In the genomic region with DNA sequence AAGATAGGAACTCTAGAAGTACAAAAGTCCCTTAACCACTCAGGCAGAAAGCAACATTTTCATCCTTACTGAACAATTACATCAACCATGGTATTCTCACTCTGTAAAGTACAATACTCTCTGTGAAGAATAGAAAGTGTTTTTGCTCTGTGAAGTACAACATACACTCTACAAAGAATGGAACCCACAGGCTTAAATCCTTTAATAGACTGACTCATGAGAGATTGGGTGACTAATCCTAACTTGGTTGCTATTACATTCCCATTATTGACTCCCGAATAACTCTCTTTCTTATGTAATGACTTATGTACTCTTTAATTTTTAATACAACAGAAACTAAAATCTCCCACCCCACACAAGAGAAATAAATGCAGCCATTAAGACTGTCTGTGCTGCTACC, we compare ENCODE assay signal across 23 mouse cellular contexts. TPM values are rescaled to one million over a fixed set of nuclear protein-coding genes. Genes with fewer than 3 reads are reported as not detected.
DNase-seq lines count a peak whose midpoint lies in the region; ATAC-seq and TF ChIP-seq lines count a peak whose summit lies in the region.
"Had no signal": no experiment of that assay in that cellular context is flagged by ENCODE, and none has a peak within 500 bp of the region (broad histone marks: within the 10 kb centered on the region; RNA-seq: fewer than 3 reads in every experiment).

No protein-coding gene starts in this region.

- peak overlapping the region; percentile 24 for H3K4me2 ChIP-seq in myocyte (ENCODE audit: low read depth)
- no peak overlapping the region for H3K4me2 ChIP-seq in forebrain, embryonic 11.5 days (ENCODE audit: low read depth, low read length, severe bottlenecking)
- H3K4me2 ChIP-seq: embryonic facial prominence, embryonic 12.5 days; forebrain, embryonic 12.5 days had no signal

- no peak overlapping the region for H3K27ac ChIP-seq in forebrain, embryonic 11.5 days (ENCODE audit: low read depth, low read length)
- H3K27ac ChIP-seq: embryonic facial prominence, embryonic 10.5 days; embryonic facial prominence, embryonic 12.5 days; forebrain, embryonic 12.5 days had no signal

- H3K36me3 ChIP-seq in myocyte (ENCODE audit: control insufficient read depth, insufficient read depth) = no peaks in the 10 kb centered on the region
- no peaks in the 10 kb centered on the region; the same call in 1 of the 2 replicates for H3K36me3 ChIP-seq in forebrain, embryonic 11.5 days (ENCODE audit: control insufficient read depth, insufficient read depth, low read length)
- H3K36me3 ChIP-seq: G1E had no signal

- no peaks in the 10 kb centered on the region for H3K79me2 ChIP-seq in myocyte (ENCODE audit: control insufficient read depth, insufficient read depth)

- ATAC-seq in forebrain, embryonic 11.5 days (replicated peaks; ENCODE audit: low FRiP score) = no peak
- ATAC-seq: activated CD4-positive, CD25-positive, alpha-beta regulatory T cell, adult 4 months; CD4-positive, CD25-positive, alpha-beta regulatory T cell, adult 4 months; forebrain, embryonic 14.5 days; forebrain, embryonic 16.5 days; Patski had no signal

- H3K9ac ChIP-seq in forebrain, embryonic 11.5 days (ENCODE audit: low read length) = no peak overlapping the region
- H3K9ac ChIP-seq: embryonic facial prominence, embryonic 12.5 days; forebrain, embryonic 12.5 days had no signal

- H3K27me3 ChIP-seq in myocyte (ENCODE audit: control insufficient read depth, insufficient read depth, insufficient read length) = no peaks in the 10 kb centered on the region
- no peaks in the 10 kb centered on the region for H3K27me3 ChIP-seq in forebrain, embryonic 11.5 days (ENCODE audit: control insufficient read depth, insufficient read depth, low read length)
- H3K27me3 ChIP-seq: CH12.LX; embryonic facial prominence, embryonic 12.5 days; forebrain, embryonic 12.5 days had no signal

- H3K4me3 ChIP-seq in myocyte = no peak overlapping the region
- H3K4me3 ChIP-seq in forebrain, embryonic 11.5 days (ENCODE audit: low read depth, low read length) = no peak overlapping the region
- H3K4me3 ChIP-seq: embryonic facial prominence, embryonic 10.5 days; embryonic facial prominence, embryonic 12.5 days; forebrain, embryonic 12.5 days had no signal

- peak; percentile 53 for DNase-seq in 3T3-L1 (ENCODE audit: low read depth, low spot score)
- peak; percentile 60 for DNase-seq in Muller cell, postnatal 12 days (ENCODE audit: inconsistent ontology term)
- DNase-seq in thymus, postnatal 0 days (ENCODE audit: low spot score) = no peak
- DNase-seq in forebrain, embryonic 11.5 days (ENCODE audit: low spot score) = no peak
- DNase-seq: adrenal gland, adult 8-10 months; adrenal gland, postnatal 14 days; adrenal gland, postnatal 36 days; cerebellum, adult 11-12 months; cerebellum, adult 2 months; cerebellum, adult 9-10 months; cerebellum, postnatal 10 days; cerebellum, postnatal 25 days had no signal

- H3K9me3 ChIP-seq in forebrain, embryonic 11.5 days (ENCODE audit: control insufficient read depth, low read length) = no peaks in the 10 kb centered on the region
- H3K9me3 ChIP-seq: embryonic facial prominence, embryonic 10.5 days; embryonic facial prominence, embryonic 12.5 days; forebrain, embryonic 12.5 days had no signal

- no peak overlapping the region for H3ac ChIP-seq in myocyte (ENCODE audit: control insufficient read depth, insufficient read length)

- 79% methylated on average over 1 of the region's 1 CpGs for WGBS in forebrain, embryonic 11.5 days

- TF ChIP-seq POLR2A in myocyte (IDR thresholded peaks at IDR 0.05; ENCODE audit: insufficient read length, low read depth) = no peak

- H3K4me1 ChIP-seq in forebrain, embryonic 11.5 days (replicated peaks; ENCODE audit: control insufficient read depth, insufficient read depth, low read length) = no peaks in the 10 kb centered on the region
- H3K4me1 ChIP-seq: embryonic facial prominence, embryonic 12.5 days had no signal

TF ChIP-seq in myocyte, 11 proteins besides CTCF, POLR2A, EP300 and RAD21:
- TF ChIP-seq TCF12 (IDR thresholded peaks at IDR 0.05; ENCODE audit: insufficient read depth, poor library complexity, severe bottlenecking) = no peak
- TF ChIP-seq MYOD1 (IDR thresholded peaks at IDR 0.05; ENCODE audit: control insufficient read depth in 1 of 3, insufficient read length in 2 of 3, low read depth in 2 of 3) = no peak
- no peak for TF ChIP-seq MYOG (IDR thresholded peaks at IDR 0.05; ENCODE audit: control insufficient read depth in 1 of 3, insufficient read depth in 1 of 3, insufficient read length in 2 of 3, low read depth in 2 of 3)
- no peak for TF ChIP-seq TCF3 (IDR thresholded peaks at IDR 0.05; ENCODE audit: insufficient read length, low read depth)
- TF ChIP-seq POLR2AphosphoS2 (IDR thresholded peaks at IDR 0.05; ENCODE audit: insufficient read length, low read depth) = no peak
- TF ChIP-seq SRF (IDR thresholded peaks at IDR 0.05; ENCODE audit: control insufficient read depth, insufficient read length, low read depth) = no peak
- no peak for TF ChIP-seq E2F4 (IDR thresholded peaks at IDR 0.05; ENCODE audit: insufficient read depth)
- TF ChIP-seq REST (IDR thresholded peaks at IDR 0.05; ENCODE audit: insufficient read depth, insufficient read length) = no peak
- no peak for TF ChIP-seq CEBPB (IDR thresholded peaks at IDR 0.05; ENCODE audit: insufficient read depth, poor library complexity, severe bottlenecking)
- TF ChIP-seq USF1 (IDR thresholded peaks at IDR 0.05; ENCODE audit: low read depth) = no peak
- no peak for TF ChIP-seq MAX (IDR thresholded peaks at IDR 0.05; ENCODE audit: low read depth)

RNA-seq across cellular contexts. Expression of a gene that starts 28.8 kb away (rescaled TPM):
- polyA plus RNA-seq in myocyte (2012; fragmentation: generic; extraction: Trizol) = not detected
- 0.05 and 0.10 TPM in 2 replicates for polyA plus RNA-seq in thymus, postnatal 0 days (2015; fragmentation: Nextera tagmentation; extraction: Ambion mirVana)
- 0.97 and 1.2 TPM in 2 replicates for polyA plus RNA-seq in forebrain, embryonic 11.5 days (2014; fragmentation: Nextera tagmentation; extraction: Ambion mirVana)
- polyA plus RNA-seq: activated CD4-positive, CD25-positive, alpha-beta regulatory T cell, adult 4 months; CD4-positive, CD25-positive, alpha-beta regulatory T cell, adult 4 months; G1E; Patski had no signal

Comparison
In these comparisons a context has a peak if more than half of its experiments do, and no peak if none do; other contexts are left out.
1. DNase-seq: peak in 3T3-L1 (single experiment) and Muller cell, postnatal 12 days (single experiment); none in thymus, postnatal 0 days (single experiment) and forebrain, embryonic 11.5 days (single experiment).